Mouse (Mus musculus) erythroblast, embryonic 14.5 days (primary cell): ENCODE data around the gene Pik3r1. TPM values are rescaled to one million over a fixed set of nuclear protein-coding genes. Genes with fewer than 3 reads are reported as not detected.

Experiments
- H3K27me3 ChIP-seq: 2 replicates; pipeline ENCODE4 v1.6.1; 2012; ENCODE audit warnings: inconsistent platforms; ENCODE audit not compliant: control insufficient read depth
- H3K36me3 ChIP-seq: 2 replicates; pipeline ENCODE4 v1.6.1; 2012; ENCODE audit warnings: mild to moderate bottlenecking, inconsistent platforms; ENCODE audit not compliant: control insufficient read depth
- H3K4me1 ChIP-seq: 2 replicates; pipeline ENCODE4 v1.6.1; 2012; ENCODE audit warnings: inconsistent platforms; ENCODE audit not compliant: control insufficient read depth
- H3K4me3 ChIP-seq: replicated peaks from 2 replicates; pipeline ENCODE3; 2012; ENCODE audit warnings: moderate library complexity, mild to moderate bottlenecking, inconsistent platforms
- H3K9me3 ChIP-seq: 2 replicates; pipeline ENCODE4 v1.6.1; 2012; ENCODE audit warnings: low read length, inconsistent platforms, mixed read lengths; ENCODE audit not compliant: control insufficient read depth
- GATA1 ChIP-seq: IDR thresholded peaks from 2 replicates; pipeline ENCODE4 v1.6.1; 2012; ENCODE audit warnings: low read length, inconsistent platforms, mixed read lengths
- TAL1 ChIP-seq: IDR thresholded peaks from 3 replicates; pipeline ENCODE4 v1.6.1; 2012; ENCODE audit warnings: low read length, inconsistent platforms, mixed read lengths
- polyA plus RNA-seq: library from polyadenylated mRNA; stranded (reverse); fragments of >175 nt; gene quantifications from 2 replicates; pipeline ENCODE4 v1.2.3, GENCODE M21; 2012

The Pik3r1 gene
- polyA plus RNA-seq: 2.0 and 2.9 TPM in 2 replicates

DNA sequence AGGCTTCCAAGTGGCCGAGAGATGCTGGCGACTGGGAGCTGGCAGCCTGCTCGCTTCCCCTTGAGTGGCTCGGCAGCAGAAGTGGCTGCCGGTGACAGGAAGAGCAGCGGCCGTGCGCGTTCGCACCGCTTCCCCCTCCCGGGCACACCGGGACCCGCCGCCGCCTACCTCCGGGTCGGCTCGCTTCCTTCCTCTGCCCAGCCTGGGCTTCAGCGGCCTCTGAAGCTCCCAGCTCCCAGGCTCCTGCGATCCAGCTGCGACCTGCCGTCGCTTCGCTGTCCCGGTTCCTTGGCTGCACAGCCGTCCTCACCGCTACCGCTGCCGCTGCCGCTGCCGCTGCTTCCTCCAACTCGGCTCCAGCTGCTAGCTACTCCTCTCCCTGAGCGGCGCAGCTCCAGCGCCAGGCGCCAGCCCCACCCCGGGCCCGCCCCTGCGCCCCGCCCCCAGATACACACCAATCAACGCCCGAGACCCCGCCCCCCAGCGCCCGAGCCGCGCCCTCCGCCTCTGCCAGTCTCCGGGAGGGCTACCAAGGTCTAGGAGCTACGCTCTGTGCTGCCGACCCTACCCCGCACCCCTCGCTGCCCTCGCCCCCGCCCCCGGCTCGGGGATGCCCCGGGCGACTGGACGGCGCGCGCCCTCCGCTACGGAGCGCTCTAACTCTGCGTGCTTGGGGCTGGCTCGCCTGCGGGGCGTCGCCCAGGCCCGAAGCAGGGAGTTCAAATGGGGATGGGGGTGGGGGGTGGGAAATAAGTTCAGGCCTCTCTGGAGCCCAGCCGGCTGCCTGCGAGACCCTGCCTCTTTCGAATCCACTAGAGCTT, at the start of gene Pik3r1:
Pik3r1 (minus strand) TSS at position 409 of the 821 bp plus-strand sequence.
- Histone ChIP-seq H3K9me3 (no peaks in the 10 kb centered on the region), H3K36me3 (no peaks in the 10 kb centered on the region; the same call in 1 of the 2 replicates), H3K27me3 (no peaks in the 10 kb centered on the region), H3K4me3 (peak within 1 kb of the TSS; percentile 88), H3K4me1 (peaks cover 74% of the 10 kb centered on the region)
- no peak for TF ChIP-seq GATA1
- no peak for TF ChIP-seq TAL1

DNA sequence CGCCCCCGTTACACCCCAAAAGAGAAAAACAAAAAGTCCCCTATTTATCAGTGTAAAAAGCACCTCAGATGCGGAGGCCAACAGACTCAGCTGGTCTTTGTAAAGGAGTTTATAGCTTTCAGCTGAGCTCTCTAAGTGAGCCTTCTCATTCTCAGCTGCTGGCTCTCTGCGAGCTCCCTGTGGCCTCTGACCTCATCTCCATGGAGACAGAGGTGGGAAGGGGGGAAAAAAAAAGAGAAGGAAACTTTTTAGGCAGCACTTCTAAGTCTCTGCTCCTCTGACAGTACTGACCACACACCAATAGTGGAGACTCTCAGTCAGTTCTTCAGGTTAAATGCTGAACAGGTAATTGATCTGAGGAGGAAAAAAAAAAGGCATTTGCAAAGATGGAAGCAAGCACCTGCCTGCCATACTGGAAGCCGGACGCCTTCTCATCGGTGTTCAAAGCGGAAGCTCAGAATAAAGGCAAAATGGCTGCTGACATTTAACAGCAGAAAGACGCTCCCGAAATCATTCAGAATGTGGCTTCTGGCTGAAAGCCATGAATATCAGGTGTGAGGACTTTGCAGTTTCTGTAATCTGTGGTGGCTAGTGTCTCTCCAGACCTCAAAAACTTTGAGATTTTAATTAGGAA, 45.4 kb upstream of the Pik3r1 start:
- Histone ChIP-seq H3K9me3 (no peaks in the 10 kb centered on the region), H3K4me3 (no peak overlapping the region), H3K4me1 (no peaks in the 10 kb centered on the region), H3K27me3 (0 out of 2 replicates have a peak, but pooled peaks cover 2% of the 10 kb centered on the region), H3K36me3 (no peaks in the 10 kb centered on the region)
- TF ChIP-seq TAL1: no peak

DNA sequence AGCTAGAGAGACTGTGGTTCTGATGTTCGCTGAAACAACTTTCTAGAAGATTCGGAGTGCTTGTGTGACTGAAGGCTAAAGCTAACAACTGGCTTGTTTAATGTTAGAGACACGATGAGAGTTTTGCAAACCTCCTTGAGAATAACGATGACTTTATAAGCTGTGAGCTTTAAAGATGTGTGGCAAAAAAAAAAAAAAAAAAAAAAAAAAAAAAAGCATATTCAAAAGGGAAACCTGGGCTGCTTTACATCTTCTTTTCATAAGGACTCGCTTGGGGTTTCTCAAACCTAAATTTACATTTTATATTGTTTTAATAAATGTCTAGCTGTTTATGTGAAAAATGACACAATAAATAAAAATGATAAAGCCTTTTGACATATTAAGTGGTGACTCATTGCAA, 44.3 kb upstream of the Pik3r1 start:
- no peak overlapping the region for H3K4me3 ChIP-seq
- no peaks in the 10 kb centered on the region for H3K9me3 ChIP-seq
- H3K27me3 ChIP-seq: 0 out of 2 replicates have a peak, but pooled peaks cover 2% of the 10 kb centered on the region
- TF ChIP-seq TAL1 (no peak), GATA1 (no peak)
- H3K4me1 ChIP-seq: no peaks in the 10 kb centered on the region
- no peaks in the 10 kb centered on the region for H3K36me3 ChIP-seq

DNA sequence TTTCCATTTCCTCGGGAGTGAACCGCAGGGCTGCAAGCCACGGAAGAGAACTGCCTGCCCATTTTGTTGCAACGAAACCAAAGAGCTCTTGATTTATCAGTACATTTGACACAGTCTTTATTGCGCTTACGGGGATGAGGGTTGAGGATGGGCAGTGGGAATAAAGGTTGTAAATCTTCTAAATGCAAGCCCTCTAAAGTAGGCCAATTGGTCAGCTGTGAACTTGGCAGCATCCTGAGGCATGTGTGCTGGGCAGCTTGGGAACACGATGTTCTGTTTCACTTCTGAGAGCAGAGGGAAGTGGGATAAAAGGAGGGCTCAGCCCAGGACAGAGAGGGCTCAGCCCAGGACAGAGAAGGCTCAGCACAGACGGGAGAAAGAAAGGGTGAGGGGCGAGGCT, 43.9 kb upstream of the Pik3r1 start:
- TF ChIP-seq GATA1 (no peak), TAL1 (no peak)
- Histone ChIP-seq H3K36me3 (no peaks in the 10 kb centered on the region), H3K4me3 (no peak overlapping the region)

DNA sequence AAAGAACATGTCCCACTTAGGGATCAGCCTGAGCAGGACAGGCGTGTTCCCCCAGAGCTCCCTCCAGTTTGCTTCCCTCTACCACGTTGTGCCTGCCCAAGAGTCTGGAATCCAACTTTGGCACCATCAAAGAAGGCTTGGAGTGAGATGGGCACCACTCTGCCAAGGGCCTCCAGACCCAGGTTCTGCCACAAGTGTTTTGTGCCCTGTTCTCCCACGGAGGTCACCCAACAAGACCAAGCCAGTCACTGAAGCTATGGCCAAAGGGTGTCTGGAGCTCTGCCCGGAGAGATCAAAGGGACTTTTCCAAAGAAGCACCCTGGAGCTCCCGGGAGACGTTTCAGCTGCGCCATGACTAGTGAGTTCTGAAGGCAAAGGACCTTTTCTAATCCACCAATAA, 42.6 kb upstream of the Pik3r1 start:
- Histone ChIP-seq H3K4me1 (no peaks in the 10 kb centered on the region), H3K4me3 (no peak overlapping the region), H3K27me3 (0 out of 2 replicates have a peak, but pooled peaks cover 2% of the 10 kb centered on the region), H3K36me3 (no peaks in the 10 kb centered on the region), H3K9me3 (no peaks in the 10 kb centered on the region)
- TF ChIP-seq TAL1 (no peak), GATA1 (no peak)

More for the DNA sequence above, 43.9 kb upstream of the Pik3r1 start:
- Histone ChIP-seq H3K4me1 (no peaks in the 10 kb centered on the region), H3K27me3 (0 out of 2 replicates have a peak, but pooled peaks cover 2% of the 10 kb centered on the region), H3K9me3 (no peaks in the 10 kb centered on the region)

DNA sequence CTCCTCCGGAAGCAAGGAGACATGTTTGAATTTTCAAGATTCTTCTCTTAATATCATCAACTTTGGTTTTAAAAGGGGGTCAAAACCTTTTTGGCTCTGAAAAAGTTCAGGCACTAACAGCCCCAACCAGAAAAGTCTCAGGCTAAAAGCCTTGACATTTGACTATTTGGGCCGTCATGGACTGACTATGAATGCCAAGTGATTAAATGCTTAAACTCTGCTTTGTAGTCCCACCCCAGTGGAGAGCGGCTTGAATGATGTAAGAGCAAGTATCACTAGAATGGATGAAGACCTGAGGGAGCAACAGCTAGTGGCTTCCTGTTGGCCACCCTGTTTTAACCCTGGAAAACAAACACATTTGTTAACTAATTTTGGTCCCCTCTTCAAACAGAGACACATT, 41.8 kb upstream of the Pik3r1 start:
- TF ChIP-seq GATA1: no peak
- no peaks in the 10 kb centered on the region for H3K9me3 ChIP-seq
- H3K36me3 ChIP-seq: no peaks in the 10 kb centered on the region
- H3K27me3 ChIP-seq: 0 out of 2 replicates have a peak, but pooled peaks cover 2% of the 10 kb centered on the region
- no peak overlapping the region for H3K4me3 ChIP-seq
- no peaks in the 10 kb centered on the region for H3K4me1 ChIP-seq

DNA sequence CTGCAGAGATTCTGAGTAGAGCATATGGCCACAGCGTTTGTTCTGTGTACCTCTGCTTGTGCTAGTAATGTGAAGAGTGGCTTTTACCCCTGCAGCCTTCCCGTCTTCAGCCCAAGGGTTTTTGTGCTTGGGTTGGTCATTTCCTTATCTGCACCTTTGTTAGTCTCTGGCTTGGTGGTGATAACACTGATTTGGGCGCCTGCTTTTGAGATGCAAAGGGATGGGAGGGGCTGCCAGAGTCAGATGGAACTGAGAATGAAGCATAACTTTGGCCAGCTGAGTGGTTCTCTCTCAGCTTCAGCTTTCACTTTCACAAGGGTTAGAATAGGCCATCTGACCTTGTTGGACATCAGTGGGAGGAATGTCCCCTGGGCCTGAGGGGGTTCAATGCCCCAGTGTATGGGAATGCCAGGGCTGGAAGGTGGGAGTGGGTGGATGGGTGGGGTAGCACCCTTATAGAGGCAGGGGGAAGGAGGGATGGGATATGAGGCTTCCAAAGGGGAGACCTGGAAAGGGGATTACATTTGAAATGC, 37.6 kb upstream of the Pik3r1 start:
- no peaks in the 10 kb centered on the region for H3K9me3 ChIP-seq
- H3K4me1 ChIP-seq: no peaks in the 10 kb centered on the region
- H3K36me3 ChIP-seq: no peaks in the 10 kb centered on the region
- peaks cover 39% of the 10 kb centered on the region for H3K27me3 ChIP-seq
- TF ChIP-seq TAL1: no peak
- TF ChIP-seq GATA1: no peak
- H3K4me3 ChIP-seq: no peak overlapping the region

DNA sequence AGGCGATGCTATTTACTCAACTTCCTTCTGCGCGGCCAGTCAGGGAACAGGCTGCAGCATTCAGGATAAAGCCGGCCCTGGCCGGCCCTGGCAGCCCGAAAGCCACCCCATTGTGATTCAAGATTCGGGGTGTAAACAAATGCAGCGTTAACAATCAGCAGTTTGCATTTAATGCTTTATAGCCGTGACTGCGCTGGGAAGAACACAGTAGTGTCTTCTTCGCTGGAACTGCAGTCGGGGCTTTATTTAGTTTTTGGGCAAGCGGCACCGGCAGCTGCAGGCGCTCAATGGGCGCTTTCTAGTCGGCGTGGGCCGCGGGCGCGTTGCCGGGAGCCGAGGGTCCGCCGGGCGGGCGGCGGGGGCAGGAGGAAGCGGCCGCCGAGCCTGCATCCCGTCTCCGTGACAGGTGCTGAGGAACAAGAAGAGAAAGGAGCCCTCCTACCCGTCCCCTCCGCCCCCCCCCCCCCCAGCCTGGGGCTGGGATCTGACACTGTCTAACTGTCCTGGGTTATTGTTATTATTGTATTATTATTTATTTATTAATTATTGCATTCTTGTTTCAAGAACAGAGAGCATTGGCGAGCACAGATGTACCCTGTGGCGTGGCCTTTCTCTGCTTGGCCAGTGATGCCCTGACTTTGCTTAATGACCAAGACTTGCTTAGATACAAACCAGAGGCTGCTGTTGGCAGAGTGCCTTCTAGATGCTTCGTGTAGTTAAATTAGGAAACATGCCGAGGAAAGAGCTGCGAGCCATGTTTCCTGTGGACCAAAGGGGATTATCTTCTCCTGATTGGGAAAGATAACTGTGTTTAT, 33.6 kb upstream of the Pik3r1 start:
- H3K4me3 ChIP-seq: peak overlapping the region; percentile 29
- H3K9me3 ChIP-seq: no peaks in the 10 kb centered on the region
- H3K36me3 ChIP-seq: no peaks in the 10 kb centered on the region
- TF ChIP-seq GATA1: no peak
- H3K27me3 ChIP-seq: peaks cover 58% of the 10 kb centered on the region
- H3K4me1 ChIP-seq: 0 out of 2 replicates have a peak, but pooled peaks cover 2% of the 10 kb centered on the region

DNA sequence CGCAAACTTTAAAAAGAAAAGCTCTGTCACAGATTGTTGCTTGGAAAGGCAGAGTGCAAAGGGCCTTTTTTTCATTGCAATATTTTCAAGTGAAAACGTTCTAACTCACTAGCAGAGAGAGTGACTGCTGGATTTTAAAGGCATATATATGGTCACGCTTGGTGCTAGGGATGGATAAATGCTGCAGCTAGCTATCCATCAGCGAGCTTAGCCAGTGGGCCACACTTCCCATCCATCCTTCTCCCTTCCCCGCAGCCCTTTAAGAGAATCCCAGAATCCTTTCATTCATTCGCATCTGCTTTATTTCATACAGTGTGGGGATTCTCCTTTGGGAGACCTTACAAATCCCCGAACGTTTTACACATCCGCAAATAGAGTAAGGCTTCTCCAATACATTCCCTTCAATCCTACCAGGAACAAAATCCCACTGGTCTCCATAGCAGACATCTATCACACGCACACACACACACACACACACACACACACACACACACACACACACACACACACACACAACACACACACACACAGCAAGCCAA, 32.9 kb upstream of the Pik3r1 start:
- peaks cover 58% of the 10 kb centered on the region for H3K27me3 ChIP-seq
- H3K9me3 ChIP-seq: no peaks in the 10 kb centered on the region
- no peak overlapping the region for H3K4me3 ChIP-seq
- H3K4me1 ChIP-seq: 0 out of 2 replicates have a peak, but pooled peaks cover 2% of the 10 kb centered on the region
- TF ChIP-seq GATA1: no peak
- no peak for TF ChIP-seq TAL1
- no peaks in the 10 kb centered on the region for H3K36me3 ChIP-seq
